Mouse (Mus musculus) lung, embryonic 16.5 days (tissue): ENCODE results near the gene 9130230L23Rik. TPM values are rescaled to one million over a fixed set of nuclear protein-coding genes. Genes with fewer than 3 reads are reported as not detected.
"Not testable (repeated sequence)": the region's sequence is repeated elsewhere in the genome, so short reads cannot be mapped to it uniquely, and the experiment has no call there.

ENCODE experiments used
- ATAC-seq: fragments of 200-750 bp; cut with Nextera tagmentation; 2 replicates; pipeline ENCODE4 v1.8.0; 2017; ENCODE audit warnings: low read depth, mild to moderate bottlenecking, moderate library complexity
- H3K27ac ChIP-seq: fragments of 300-500 bp; sonication (generic); 2 replicates; pipeline ENCODE4 v1.5.1; 2014; ENCODE audit warnings: mild to moderate bottlenecking, control low read depth, low read length
- H3K27me3 ChIP-seq: fragments of 300-500 bp; sonication (generic); 2 replicates; pipeline ENCODE4 v1.6.1; 2014; ENCODE audit warnings: low read depth, low read length, mixed read lengths; ENCODE audit not compliant: control insufficient read depth, insufficient read depth
- H3K36me3 ChIP-seq: fragments of 300-500 bp; sonication (generic); 2 replicates; pipeline ENCODE4 v1.6.1; 2014; ENCODE audit warnings: low read length; ENCODE audit not compliant: control insufficient read depth, insufficient read depth
- H3K4me1 ChIP-seq: fragments of 300-500 bp; sonication (generic); replicated peaks from 2 replicates; pipeline ENCODE4 v1.6.1; 2014; ENCODE audit warnings: low read length, mixed read lengths; ENCODE audit not compliant: control insufficient read depth, insufficient read depth
- H3K4me2 ChIP-seq: fragments of 300-500 bp; sonication (generic); 2 replicates; pipeline ENCODE4 v1.6.1; 2014; ENCODE audit warnings: low read depth, low read length, control low read depth
- H3K4me3 ChIP-seq: fragments of 300-500 bp; sonication (generic); 2 replicates; pipeline ENCODE4 v1.5.1; 2014; ENCODE audit warnings: mild to moderate bottlenecking, low read length, control low read depth
- H3K9ac ChIP-seq: fragments of 300-500 bp; sonication (generic); 2 replicates; pipeline ENCODE4 v1.6.1; 2014; ENCODE audit warnings: low read length, control low read depth
- H3K9me3 ChIP-seq: fragments of 300-500 bp; sonication (generic); 2 replicates; pipeline ENCODE4 v1.6.1; 2016; ENCODE audit warnings: low read length; ENCODE audit not compliant: control insufficient read depth
- WGBS: fragments of 180-500 bp; shearing (Covaris S2); extraction: QIAGEN DNeasy Blood & Tissue Kit; methylation state at CpG from one replicate; pipeline ENCODE4 v1.1.7; 2014; 5-methylcytosine and 5-hydroxymethylcytosine counted together
- polyA plus RNA-seq: library from polyadenylated mRNA; unstranded; fragments of >200 nt; fragmentation: Nextera tagmentation; extraction: Ambion mirVana; gene quantifications from 2 replicates; pipeline ENCODE4 v1.2.1, GENCODE M21; 2015

Gene 9130230L23Rik
- polyA plus RNA-seq, 1 experiment from 2014 or later, result 1.4 TPM

DNA sequence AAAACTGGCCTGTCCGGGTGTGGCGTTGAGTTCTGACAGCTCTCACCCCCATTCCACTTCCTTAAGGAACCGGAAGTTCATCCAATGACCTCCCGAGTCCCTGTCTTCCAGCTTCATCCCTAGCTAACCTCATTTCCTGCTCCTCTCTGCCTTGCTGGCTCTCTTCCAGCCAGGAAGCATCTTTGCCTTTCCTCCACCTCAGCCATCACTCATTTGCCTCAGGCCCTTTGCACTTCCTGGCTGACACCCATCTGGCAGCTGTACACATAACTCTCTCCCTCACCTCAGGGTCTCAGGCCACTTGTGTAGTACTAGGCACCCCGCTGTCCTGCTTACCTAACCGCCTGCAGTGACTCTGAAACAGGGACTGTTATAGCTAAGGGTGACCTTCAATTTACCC is 9.4 kb downstream of the 9130230L23Rik start:
- Histone ChIP-seq H3K4me1 (no peaks in the 10 kb centered on the region), H3K9ac (no peak overlapping the region), H3K36me3 (no peaks in the 10 kb centered on the region), H3K27me3 (no peaks in the 10 kb centered on the region), H3K9me3 (no peaks in the 10 kb centered on the region), H3K4me3 (no peak overlapping the region), H3K27ac (no peak overlapping the region), H3K4me2 (no peak overlapping the region)
- no peak for ATAC-seq
- WGBS, result 53% methylated on average over 6 of the region's 6 CpGs

DNA sequence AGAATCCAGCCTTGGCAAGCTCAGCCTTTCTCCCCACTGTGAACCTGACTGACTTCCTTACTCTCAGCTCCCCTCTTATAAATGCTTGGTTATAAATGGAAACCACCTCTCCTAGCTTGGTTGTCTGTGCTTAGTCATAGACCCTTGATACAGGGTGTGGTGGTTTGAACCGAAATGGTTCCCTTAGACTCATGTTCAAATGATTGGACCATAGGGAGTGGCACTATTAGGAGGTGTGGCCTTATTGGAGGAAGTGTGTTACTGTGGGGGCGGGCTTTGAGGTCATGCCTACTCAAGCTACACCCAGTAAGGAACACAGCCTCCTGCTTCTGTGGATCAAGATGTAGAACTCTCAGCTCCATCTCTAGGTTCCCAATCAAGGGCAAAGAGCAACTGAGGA is 12.9 kb downstream of the 9130230L23Rik start:
- Histone ChIP-seq H3K4me2 (no peak overlapping the region), H3K4me1 (no peaks in the 10 kb centered on the region), H3K27ac (no peak overlapping the region), H3K27me3 (no peaks in the 10 kb centered on the region), H3K4me3 (no peak overlapping the region), H3K9me3 (no peaks in the 10 kb centered on the region), H3K9ac (no peak overlapping the region), H3K36me3 (no peaks in the 10 kb centered on the region)
- ATAC-seq, result no peak
- WGBS, result 73% methylated on average over 2 of the region's 2 CpGs

DNA sequence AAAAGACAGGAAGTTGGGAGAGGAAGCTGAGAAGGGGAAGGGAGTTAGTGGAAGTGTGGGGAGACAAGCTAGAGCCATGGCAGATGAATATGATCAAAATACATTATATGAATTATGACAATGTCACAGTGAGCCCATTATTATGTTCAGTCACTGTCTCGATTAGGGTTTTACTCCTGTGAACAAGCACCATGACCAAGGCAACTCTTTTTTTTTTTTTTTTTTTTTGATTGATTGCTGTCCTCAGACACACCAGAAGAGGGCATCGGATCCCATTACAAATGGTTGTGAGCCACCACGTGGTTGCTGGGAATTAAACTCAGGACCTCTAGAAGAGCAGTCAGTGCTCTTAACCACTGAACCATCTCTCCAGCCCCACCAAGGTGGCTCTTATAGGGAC is 17.1 kb downstream of the 9130230L23Rik start:
- not testable (repeated sequence) for H3K27me3 ChIP-seq, H3K4me3 ChIP-seq, H3K27ac ChIP-seq, ATAC-seq, H3K4me2 ChIP-seq, H3K4me1 ChIP-seq, H3K9ac ChIP-seq, H3K9me3 ChIP-seq, H3K36me3 ChIP-seq
- 74% methylated on average over 3 of the region's 3 CpGs for WGBS

DNA sequence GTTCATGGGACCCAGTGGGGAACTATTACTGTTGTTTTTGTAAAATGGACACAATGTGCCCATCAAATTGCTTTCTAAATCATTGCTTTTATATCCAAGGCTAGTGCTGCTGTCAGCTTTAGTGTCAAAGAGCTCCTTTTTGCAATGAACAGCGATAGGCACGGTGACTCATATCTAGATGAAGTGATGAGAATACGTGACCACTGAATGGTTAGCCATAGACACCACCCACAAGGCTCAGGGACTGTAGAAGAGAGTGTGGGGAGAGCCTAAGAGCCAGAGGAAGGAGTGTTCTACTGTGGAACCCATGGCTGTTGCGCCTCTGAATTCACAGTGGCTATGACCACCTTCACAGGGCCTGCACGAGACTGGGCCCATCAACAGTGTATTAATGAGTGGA is 17.7 kb downstream of the 9130230L23Rik start:
- Histone ChIP-seq H3K4me2 (no peak overlapping the region), H3K4me3 (no peak overlapping the region), H3K27me3 (no peaks in the 10 kb centered on the region), H3K4me1 (no peaks in the 10 kb centered on the region), H3K9ac (no peak overlapping the region), H3K27ac (no peak overlapping the region), H3K9me3 (no peaks in the 10 kb centered on the region), H3K36me3 (no peaks in the 10 kb centered on the region)
- 82% methylated on average over 5 of the region's 5 CpGs for WGBS
- ATAC-seq, result no peak

DNA sequence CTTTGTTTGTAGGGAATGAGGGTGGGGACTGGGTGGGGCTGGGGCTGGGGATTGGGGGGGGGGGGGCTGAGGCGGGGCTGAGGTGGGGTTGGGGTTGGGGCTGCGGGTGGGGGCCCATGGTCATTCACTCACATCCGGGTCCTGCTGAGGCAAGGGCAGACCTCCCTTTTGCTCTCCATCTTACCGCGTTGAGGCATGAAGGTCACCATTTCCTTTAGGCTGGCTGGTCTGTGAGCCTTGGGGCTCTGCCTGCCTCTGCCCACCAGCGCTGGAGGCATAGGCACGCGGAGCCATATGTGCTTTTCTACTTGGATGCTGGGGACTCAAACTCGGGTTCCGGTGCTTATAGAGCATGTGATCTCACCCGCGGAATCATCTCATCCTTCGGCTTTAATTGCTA is 28.4 kb downstream of the 9130230L23Rik start:
- H3K4me1 ChIP-seq, result no peaks in the 10 kb centered on the region
- no peak overlapping the region for H3K9ac ChIP-seq
- no peaks in the 10 kb centered on the region for H3K27me3 ChIP-seq
- 88% methylated on average over 12 of the region's 13 CpGs for WGBS
- ATAC-seq, result no peak
- no peaks in the 10 kb centered on the region for H3K36me3 ChIP-seq
- no peaks in the 10 kb centered on the region for H3K9me3 ChIP-seq
- H3K27ac ChIP-seq, result no peak overlapping the region
- no peak overlapping the region for H3K4me2 ChIP-seq
- no peak overlapping the region for H3K4me3 ChIP-seq

DNA sequence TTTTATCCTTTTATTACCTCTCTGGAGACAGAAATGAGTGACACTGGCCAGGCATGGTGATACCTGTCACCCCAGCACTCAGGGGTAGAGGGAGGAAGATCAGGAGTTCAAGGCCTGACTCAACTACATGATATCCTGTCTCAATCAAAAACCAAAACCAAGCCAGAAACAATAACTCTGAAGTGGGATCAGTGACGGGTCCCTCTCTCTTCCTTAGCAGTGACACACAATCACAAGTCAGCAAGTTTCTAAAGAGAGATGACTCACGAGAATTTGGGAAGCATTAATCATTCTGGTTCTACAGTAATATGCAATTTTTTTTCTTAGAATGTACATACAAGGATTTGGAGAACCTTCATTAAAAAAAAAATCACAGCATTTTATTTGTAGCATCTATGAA is 30.9 kb downstream of the 9130230L23Rik start:
- Histone ChIP-seq H3K9ac (no peak overlapping the region), H3K4me3 (no peak overlapping the region), H3K9me3 (no peaks in the 10 kb centered on the region), H3K27ac (no peak overlapping the region), H3K36me3 (no peaks in the 10 kb centered on the region), H3K4me1 (no peaks in the 10 kb centered on the region), H3K27me3 (no peaks in the 10 kb centered on the region), H3K4me2 (no peak overlapping the region)
- 54% methylated on average over 2 of the region's 2 CpGs for WGBS
- ATAC-seq, result no peak

DNA sequence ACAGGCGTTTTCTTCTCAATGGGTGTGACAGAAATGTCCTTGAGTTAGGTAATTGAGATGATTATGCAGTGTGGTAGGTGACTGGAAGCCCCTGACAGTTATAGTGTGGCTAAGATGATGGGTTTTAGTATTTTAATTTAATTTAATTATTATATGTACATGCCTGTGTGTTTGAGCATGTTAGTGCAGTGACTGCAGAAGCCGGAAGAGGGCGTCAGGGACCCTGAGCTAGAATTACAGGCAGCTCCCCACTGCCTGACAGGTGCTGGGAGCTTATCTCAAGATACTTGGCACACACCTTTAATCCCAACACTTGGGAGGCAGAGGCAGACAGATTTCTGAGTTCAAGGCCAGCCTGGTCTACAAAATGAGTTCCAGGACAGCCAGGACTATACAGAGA is 36.1 kb downstream of the 9130230L23Rik start:
- 83% methylated on average over 3 of the region's 3 CpGs for WGBS
- no peaks in the 10 kb centered on the region for H3K27me3 ChIP-seq
- H3K4me1 ChIP-seq, result no peaks in the 10 kb centered on the region
- no peaks in the 10 kb centered on the region for H3K9me3 ChIP-seq
- no peak overlapping the region for H3K9ac ChIP-seq
- H3K27ac ChIP-seq, result no peak overlapping the region
- H3K4me2 ChIP-seq, result no peak overlapping the region
- no peak for ATAC-seq
- no peak overlapping the region for H3K4me3 ChIP-seq
- H3K36me3 ChIP-seq, result no peaks in the 10 kb centered on the region

DNA sequence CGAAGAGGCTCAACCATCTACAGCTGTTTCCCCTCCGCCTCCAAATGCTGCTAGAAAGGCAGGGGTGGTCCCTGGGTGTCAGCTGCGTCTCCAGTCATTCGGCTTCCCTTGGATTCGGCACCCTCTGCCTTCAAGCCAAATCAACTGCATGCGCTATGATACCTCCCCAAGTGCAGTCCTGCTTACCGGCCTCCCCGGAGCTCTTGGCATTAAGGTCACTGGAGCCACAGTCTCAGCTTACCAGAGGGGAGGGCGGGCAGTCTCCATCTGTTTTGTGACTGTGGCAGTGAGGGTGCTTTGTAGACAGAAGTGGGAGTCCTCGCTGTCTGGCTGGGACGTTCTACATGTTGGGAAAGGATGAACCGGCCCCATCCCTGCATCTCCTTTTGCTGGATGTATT is 37.0 kb downstream of the 9130230L23Rik start:
- H3K27me3 ChIP-seq, result no peaks in the 10 kb centered on the region
- no peaks in the 10 kb centered on the region for H3K36me3 ChIP-seq
- H3K9me3 ChIP-seq, result no peaks in the 10 kb centered on the region
- H3K4me1 ChIP-seq, result no peaks in the 10 kb centered on the region
- H3K9ac ChIP-seq, result no peak overlapping the region
- H3K27ac ChIP-seq, result no peak overlapping the region
- 58% methylated on average over 12 of the region's 12 CpGs for WGBS
- H3K4me3 ChIP-seq, result no peak overlapping the region
- H3K4me2 ChIP-seq, result no peak overlapping the region
- ATAC-seq, result no peak

DNA sequence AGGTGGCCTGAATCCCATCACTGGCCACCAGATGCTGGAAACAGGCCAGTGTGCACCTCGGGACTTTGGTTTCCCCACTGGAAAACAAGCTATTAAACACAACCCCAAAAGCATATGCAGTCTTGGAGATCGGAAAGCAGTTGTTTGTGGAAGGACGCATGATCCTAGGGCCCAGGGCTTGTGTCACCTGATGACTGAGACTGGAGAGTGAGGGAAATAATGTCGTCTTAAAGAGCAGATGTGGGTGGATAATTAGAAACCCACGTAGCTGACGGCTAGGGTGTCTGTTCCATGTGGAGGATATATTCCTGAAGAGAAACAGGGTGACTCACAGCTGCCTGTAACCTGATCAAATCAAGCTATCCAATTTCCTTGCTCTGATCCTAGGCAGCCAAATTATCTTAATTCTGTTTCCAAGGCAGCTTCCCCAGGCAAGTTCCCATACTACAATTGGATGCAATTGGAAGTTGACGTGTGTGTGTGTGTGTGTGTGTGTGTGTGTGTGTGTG is 38.3 kb downstream of the 9130230L23Rik start:
- Histone ChIP-seq H3K27me3 (no peaks in the 10 kb centered on the region), H3K27ac (no peak overlapping the region), H3K4me3 (no peak overlapping the region), H3K36me3 (no peaks in the 10 kb centered on the region), H3K4me2 (no peak overlapping the region), H3K9me3 (no peaks in the 10 kb centered on the region), H3K9ac (no peak overlapping the region), H3K4me1 (no peaks in the 10 kb centered on the region)
- 61% methylated on average over 7 of the region's 7 CpGs for WGBS
- ATAC-seq, result no peak

DNA sequence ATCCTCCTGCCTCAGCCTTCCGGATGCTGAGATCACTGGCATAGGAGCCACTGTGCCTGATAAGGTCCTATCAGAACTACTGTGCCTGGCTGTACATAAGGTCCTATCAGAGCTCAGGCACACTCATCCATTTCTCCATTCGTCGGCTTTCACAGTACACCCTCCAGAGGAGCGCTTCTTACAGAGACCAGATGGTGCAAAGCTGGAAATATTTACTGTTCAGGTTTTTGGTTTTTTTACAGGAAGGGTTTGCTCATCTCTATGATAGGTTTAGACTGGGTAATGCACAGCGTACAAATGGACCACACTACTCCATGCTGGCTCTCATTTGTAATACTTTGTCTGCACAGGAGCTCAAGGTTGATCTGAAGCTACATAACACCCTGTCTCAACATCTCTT is 40.8 kb downstream of the 9130230L23Rik start:
- 82% methylated on average over 5 of the region's 5 CpGs for WGBS
- H3K9ac ChIP-seq, result no peak overlapping the region
- H3K27ac ChIP-seq, result no peak overlapping the region
- no peaks in the 10 kb centered on the region for H3K27me3 ChIP-seq
- no peak overlapping the region for H3K4me2 ChIP-seq
- no peaks in the 10 kb centered on the region for H3K36me3 ChIP-seq
- H3K9me3 ChIP-seq, result no peaks in the 10 kb centered on the region
- no peak overlapping the region for H3K4me3 ChIP-seq
- no peak for ATAC-seq
- no peaks in the 10 kb centered on the region for H3K4me1 ChIP-seq
